Mouse (Mus musculus) testis, postnatal 10 days (tissue): ENCODE data around the gene Capn10.

Experiments
- DNase-seq: peaks from one replicate; pipeline ENCODE4 v3.0.0; 2021; ENCODE audit warnings: low spot score

The Capn10 gene

DNA sequence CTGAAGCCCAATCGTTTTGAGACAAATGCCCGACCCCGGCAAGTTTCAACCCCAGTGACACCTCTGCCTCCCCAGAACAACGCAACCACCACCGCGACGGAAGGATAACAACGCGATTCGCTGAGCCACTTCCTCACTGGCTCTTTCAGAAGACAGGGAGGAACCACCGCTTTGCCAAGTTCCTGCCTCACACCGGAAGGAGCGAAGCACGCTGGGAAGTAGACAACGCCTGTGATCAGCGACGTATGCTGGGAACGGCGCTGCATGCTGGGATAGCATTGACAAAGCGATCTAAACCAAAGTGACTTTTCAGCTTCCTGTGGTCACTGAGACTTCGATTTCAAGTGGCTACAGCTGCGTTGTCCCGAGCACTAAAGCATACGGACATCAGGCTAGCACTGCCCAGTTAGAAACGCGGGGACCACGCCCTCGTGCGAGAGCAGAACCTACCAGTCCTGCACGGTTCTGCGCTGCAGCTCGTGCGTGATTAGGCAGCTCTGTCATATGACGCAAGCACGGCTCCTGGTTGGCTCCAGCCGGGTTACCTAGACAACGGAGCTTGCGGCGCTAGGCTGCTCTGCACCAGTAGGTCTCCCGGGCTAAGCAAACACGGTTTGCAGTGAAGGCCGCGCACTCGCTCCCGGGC, at the start of gene Capn10:
Gene Capn10 (plus strand): TSS at position 195 of the 646 bp plus-strand sequence.
- peak; percentile 87 for DNase-seq

GRCm38 (mm10) chr1:92888901-92889655, 45.1 kb upstream of the Capn10 start:
- DNase-seq: no peak

DNA sequence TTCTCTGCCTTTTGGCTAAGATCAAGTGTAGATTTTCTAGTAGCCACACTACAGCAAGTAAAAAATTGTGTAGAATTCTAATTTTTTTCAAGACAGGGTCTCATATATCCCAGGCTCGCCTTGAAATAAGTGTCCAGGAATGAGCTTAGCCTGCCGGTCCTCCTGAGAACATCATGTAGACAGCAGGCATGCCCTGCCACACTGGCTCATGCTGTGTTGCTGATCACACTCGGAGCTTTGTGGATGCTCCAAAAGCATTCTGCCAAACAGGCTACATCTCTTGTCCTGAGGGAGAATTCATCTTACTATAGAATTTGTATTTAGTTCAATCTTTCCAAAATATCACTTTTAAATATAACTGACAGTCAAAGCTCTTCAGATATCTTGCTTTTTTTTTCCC, 41.4 kb upstream of the Capn10 start:
- DNase-seq: no peak

DNA sequence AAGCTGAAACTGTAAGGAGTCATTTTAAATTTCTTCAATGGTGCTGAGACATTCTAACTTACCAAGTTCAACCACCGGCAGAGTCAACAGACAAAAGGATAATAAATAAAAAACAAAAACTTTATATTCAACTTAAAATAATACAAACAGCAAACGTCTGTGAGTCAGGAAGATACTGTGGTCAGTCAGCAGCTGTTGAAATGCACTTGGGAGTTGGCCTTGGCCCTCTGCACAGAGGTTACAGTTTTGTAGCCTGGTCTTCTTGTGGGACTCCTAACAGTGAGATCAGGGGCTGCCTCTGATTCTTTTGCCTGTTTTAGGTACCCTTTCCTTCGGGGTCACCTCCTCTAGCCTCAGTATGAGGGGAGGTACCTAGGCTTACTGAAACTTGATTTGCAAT, 40.3 kb upstream of the Capn10 start:
- DNase-seq: no peak

DNA sequence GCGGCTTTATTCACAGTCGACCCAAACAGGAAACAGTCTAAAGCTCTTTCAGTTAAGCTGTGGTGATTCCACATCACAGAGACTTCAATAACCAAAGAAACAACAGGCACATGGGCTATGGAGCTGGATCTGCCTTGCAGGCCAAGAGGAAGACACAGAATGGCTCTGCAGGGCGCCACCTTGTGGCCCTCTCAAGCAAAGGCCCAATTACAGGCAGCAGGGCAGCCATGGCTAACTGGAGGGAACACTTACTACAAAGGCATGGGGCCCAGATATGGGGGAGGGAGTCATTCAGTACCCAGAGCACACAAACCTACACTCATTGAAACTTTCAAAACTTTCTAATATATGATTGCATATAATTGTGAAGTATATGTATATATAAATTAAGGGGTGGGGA, 39.1 kb upstream of the Capn10 start:
- DNase-seq: peak; percentile 85

GRCm38 (mm10) chr1:92902786-92903185, 31.4 kb upstream of the Capn10 start, which contains the start of gene Ankmy1:
TSS of gene Ankmy1 (minus strand) at chr1:92902906.
- DNase-seq: peak; percentile 71

- no peak for DNase-seq
These were observed 30.5 kb upstream of the Capn10 start for GRCm38 (mm10) chr1:92903627-92904026.

DNA sequence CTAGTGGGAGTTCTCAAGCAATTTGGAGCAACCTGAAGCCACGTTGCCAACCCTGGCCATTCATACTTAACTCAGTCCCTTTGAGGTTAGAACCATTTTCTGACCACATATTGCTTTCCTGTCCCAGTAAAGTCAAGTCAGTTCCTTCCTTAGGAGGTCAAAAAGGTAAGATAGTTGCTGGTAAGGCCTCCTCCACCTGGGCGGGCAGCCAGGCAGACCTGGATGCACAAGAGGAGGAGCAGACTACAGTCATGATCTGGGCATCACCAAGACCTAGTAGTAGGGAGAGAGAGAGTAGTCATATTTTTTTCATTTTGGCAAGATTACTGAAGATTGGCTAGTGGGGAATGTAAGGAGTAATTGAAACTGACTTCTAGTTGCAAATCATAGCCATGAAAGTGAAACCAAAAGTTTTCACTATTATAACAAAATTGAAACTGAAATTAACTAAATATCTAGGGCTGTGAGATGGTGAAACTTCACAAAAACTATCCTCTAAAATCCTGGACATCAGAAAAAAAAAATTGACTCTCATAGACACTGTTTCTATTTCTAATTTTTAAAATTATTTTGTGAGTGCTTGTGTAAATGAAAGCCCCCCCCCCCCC, 28.4 kb upstream of the Capn10 start:
- no peak for DNase-seq

GRCm38 (mm10) chr1:92906779-92907631, 27.2 kb upstream of the Capn10 start, which contains the start of gene Dusp28:
TSS of gene Dusp28 (plus strand) at chr1:92906981.
- peak; percentile 91 for DNase-seq

- no peak for DNase-seq
These were observed 26.4 kb upstream of the Capn10 start for GRCm38 (mm10) chr1:92907632-92908360.

- DNase-seq: no peak
These were observed 25.5 kb upstream of the Capn10 start for GRCm38 (mm10) chr1:92908664-92909063.

- no peak for DNase-seq
These were observed 25.1 kb upstream of the Capn10 start for GRCm38 (mm10) chr1:92909068-92909467.

DNA sequence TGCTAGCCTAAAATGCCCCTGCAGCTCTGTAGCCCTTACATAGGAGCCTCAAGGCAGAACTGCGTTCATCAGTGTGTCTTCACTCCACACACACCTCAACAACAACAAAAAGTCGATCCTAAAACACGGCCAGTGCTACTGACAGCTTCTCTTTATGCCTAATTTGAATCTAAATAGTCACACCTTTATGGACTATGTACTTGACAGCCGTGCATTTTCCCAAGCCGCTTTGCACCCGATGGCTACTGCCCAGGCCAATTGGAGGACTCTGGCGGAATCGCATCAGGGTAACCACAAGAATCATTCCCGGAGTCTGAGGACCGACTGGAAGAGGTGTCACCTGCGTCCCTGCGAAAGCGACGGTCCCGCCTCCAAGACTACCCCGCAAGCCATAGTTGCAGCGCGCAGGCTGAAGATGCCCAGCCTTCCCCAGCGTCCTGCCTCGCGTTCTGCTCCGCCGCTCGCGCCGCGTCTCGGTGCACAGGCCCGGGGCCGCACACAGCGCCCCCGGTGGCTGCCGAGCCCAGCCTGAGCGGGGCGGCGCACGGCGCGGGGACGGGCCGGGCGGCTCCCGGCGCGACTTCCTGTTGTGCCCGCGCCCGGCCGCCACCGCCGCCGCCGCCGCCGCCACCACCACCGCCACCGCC, 23.8 kb upstream of the Capn10 start, which contains the start of gene Rnpepl1:
Gene Rnpepl1 (plus strand): TSS at position 545 of the 647 bp plus-strand sequence.
- DNase-seq: peak; percentile 83

DNA sequence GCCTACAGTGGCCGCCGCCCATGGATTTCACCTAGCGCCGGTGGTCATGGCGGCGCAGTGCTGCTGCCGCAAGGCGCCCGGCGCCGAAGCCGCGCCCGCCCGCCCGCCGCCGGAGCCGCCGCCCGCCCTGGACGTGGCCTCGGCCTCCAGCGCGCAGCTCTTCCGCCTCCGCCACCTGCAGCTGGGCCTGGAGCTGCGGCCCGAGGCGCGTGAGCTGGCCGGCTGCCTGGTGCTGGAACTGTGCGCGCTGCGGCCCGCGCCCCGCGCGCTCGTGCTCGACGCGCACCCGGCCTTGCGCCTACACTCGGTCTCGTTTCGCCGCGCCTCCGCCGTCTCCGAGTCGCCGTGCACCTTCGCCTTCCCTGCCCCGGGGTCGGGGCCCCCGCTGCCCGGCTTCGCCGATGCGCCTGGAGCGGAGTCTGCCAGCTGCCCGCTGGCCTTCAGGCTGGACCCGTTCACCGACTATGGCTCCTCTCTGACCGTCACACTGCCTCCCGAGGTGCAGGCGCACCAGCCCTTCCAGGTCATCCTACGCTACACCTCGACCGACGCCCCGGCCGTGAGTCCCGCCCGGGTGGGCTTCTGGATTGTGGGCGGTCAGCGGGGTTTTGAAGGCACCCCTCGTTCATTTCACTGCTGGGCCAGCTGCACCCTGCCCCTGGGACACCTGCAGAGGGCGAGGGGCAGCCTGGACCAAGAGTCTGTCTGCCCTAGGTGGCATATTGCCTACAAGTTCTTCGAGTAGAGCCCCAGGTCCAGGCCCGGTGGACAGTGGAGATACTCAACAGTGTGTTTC, 23.1 kb upstream of the Capn10 start:
- peak; percentile 82 for DNase-seq

GRCm38 (mm10) chr1:92911721-92912138, 22.4 kb upstream of the Capn10 start:
- no peak for DNase-seq

DNA sequence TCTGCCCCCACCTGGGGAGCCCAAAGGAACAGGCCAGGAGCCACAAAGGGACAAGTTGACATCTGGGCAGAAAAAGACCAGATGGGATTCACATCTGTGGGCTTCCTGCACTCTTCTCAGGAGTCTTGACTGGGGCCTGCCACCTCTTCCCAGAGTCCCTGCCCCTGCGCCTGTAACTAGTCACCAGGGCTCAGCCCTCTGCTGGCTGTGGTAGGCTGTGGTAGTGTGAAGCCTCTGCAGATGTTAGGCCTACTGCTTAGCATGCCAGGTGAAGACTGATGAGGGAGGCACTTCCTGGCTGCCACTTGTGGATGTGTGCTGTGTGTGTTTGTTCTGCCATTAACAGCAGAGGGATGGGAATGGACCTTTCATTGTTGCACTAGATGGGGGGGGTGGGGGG, 21.9 kb upstream of the Capn10 start:
- DNase-seq: no peak

DNA sequence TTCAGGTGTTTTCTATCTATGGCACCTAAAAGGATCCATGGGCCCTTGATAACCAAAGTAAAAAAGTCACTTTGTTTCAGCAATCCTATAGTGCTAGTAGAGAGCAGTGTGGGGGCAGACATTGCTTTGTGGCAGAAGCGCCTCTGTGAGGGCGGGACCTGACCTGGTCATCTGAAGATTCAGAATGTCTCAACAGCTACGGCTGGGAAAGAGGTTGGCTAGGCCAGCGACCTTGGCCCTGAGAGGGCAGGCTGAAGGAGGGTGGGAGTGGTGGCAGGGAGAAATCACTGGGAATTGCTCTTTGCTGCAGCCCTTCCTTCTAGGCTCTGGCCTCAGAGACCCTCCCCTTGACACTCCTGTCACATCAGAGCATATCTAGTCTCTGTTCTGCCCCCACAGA, 19.9 kb upstream of the Capn10 start:
- peak; percentile 68 for DNase-seq

DNA sequence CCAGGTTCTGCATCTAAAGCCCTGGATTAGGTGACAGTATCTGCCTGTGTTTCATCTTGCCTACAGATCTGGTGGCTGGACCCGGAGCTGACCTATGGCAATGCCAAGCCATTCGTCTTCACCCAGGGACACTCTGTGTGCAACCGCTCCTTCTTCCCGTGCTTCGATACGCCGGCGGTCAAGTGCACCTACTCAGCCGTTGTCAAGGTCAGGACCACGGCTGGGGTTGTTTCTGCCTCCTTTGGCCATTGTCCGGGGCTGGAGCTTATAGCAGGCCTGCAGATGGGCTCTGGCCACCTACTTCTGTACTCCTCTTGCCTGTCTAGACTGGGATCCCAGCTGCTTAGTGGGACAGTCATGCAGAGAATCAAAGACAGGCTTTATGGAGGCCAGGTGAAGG, 19.2 kb upstream of the Capn10 start:
- no peak for DNase-seq

DNA sequence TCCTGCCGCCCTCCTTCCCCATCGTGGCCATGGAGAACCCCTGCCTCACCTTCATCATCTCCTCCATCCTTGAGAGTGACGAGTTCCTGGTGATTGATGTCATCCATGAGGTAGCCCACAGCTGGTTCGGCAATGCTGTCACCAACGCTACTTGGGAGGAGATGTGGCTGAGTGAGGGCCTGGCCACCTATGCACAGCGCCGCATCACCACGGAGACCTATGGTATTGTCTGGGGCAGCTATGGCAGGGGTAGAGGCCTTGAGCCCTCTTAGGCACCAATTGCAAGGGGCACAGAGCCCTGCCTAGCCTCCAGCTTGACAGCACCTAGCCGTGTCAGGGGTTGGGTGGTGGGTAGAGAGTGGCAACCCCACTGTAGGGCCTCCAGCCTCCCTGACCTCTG, 17.5 kb upstream of the Capn10 start:
- no peak for DNase-seq

GRCm38 (mm10) chr1:92919151-92919550, 15.0 kb upstream of the Capn10 start:
- DNase-seq: no peak
